Mouse (Mus musculus) heart, postnatal 10 days (tissue): ENCODE measurements at regions not wholly inside any gene's neighbourhood (a gene's known extent, or its start where the extent isn't known, plus 50 kb on each side); places are given as distances from the start of the nearest gene placed in this dataset.

Experiments
- DNase-seq, 2 experiments: peaks; one replicate each; pipeline ENCODE4 v3.0.0; 2021
- intact Hi-C: fragments of 180-260 bp; cut with DNase I; formaldehyde crosslinking; loops from one replicate; pipeline ENCODE4 v1.15.1; 2025

- intact Hi-C loops: no loop called here
These were observed 171.8 kb upstream of the Rnf219 start for GRCm38 (mm10) chr14:104694174-104694803.

DNA sequence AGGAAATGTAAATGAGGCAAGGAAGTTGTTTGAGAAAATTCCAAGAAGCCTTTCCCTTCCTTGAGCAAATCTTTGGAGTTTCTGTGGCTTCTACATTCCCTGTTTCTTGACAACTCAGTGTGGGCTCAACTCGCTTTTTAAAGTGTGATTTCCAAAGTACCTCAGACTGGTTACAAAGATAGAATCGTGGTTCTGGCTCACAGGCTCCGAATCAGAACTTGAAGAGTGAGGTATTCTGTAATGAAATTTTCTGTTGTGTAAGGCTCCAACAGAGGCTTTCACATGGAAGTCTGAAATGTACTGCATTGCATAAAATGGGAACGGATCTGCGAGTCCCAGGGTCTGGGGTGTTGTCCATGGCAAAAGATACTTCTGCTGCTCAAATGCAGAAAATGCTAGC is 170.2 kb upstream of the Rnf219 start:
- intact Hi-C loops: no loop called here
- DNase-seq: no peak

More at GRCm38 (mm10) chr14:104694174-104694803, 171.8 kb upstream of the Rnf219 start:
- DNase-seq: no peak

DNA sequence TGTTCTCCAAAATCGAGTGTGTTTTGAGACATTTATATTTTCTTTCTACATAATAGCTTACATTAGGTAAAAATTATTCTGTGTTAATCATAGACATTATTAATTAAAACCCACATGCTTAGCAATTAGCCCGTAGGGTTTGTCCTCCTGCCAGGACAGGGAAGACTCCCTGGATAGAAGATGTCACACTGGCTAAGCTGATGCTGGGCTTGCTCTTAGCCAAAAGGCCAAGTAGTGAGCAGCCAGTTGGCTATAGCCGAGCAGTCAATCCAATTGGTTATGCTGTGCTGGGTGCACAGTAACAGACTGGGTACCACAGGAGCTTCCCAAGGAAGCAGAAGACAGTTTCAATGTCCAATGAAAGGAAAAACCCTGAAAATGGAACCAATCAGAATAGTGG is 166.0 kb upstream of the Rnf219 start:
- intact Hi-C loops: no loop called here
- DNase-seq: no peak

DNA sequence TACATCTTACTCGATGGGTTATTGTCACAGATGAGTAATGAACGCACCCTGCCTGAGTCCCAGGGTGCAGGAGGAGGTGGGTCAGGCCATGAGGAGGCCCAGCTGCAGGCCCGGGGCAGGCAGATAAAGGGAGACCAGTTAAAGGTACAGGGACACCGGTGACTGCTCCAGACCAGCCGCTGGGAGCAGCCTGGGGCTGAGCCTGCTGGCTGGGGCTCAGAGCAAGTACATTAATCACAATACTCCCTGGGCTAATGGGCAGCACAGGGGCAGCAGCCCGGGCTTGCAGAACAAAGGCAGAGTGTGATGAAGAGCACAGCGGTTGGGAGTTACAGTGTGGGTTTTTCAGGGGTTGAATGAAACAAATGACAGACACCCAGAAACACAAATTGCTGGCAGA is 154.4 kb upstream of the Rnf219 start:
- DNase-seq: no peak
- intact Hi-C loops: no loop called here

DNA sequence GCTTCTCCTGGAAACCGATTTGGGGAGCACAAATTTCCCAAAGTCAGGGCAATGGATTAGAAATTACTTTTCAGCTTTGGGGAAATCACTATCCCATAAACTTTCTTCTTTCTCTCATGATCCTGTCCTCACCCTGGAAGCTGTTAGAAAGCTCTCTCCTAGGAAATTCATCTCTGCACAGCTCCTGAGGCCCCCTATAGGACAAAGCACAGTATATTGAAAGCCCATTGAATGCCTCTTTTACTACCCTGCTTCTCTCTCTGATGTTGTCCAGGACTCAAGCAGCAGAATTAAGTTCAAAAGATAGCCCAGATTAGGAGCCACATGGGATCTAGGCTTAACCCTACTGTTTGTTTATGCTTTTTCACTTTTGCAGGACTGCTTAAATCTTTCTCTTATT is 139.3 kb upstream of the Rnf219 start:
- no peak for DNase-seq

DNA sequence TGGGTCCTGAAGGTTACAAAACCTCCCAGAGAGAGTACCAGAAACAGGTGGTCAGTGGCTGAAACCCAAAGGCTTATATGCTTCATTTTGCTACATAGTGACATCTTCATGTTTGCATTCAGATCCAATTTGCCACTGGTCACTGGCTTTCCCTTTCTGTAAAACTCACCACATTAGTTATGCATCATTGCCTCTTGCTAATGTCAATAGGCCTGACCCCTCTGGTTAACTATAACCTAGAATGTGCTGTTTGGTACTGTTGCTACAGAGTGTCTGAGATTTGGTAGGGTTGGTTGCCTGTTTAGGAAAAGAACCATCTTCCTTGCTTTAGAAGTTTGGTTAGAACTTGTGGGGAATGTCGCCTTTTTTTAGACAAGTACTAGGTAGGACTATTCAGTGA is 136.3 kb upstream of the Rnf219 start:
- intact Hi-C loops: no loop called here
- DNase-seq: no peak

More for the DNA sequence above, 139.3 kb upstream of the Rnf219 start:
- intact Hi-C loops: no loop called here

DNA sequence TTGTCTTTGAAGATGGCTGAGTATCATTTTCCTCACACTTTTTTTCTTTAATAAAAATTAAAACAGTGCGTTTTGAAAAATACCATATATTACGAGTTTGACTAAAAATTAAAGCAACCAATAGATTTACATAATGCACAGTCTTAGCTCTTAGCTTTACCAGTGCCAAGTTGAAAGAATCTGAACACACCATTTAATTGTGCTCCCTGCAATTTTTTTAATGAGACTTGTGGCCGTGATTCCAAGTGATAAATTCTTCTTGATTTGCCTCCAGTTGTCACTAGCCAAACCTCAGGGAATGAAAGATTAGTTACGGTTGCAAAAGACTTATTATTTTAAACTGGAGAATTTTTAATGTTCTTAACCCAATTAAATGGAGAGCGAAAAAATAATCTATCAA is 127.5 kb upstream of the Rnf219 start:
- intact Hi-C loops: no loop called here
- DNase-seq: no peak

DNA sequence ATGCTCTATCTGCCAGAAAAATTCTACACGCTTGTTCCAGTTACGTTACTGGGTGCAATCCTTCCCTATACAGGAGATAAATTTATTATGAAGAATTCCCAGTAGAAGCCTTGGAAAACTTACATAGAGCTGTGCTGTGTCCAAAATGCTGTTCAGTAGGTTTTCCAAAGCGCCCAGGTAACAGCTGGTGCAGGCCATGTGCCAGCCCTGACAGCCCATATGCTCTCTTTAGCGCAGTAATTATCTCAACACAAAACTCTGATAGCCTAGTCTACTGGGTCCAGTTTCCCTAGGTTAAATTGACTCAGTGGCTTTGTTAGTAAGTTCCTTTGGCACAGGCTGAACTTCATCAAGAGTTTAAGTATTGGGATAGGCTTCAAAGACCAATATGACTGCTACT is 122.2 kb upstream of the Rnf219 start:
- intact Hi-C loops: no loop called here
- DNase-seq: no peak

- intact Hi-C loops: no loop called here
These were observed 120.3 kb upstream of the Rnf219 start for GRCm38 (mm10) chr14:104642783-104643182.

DNA sequence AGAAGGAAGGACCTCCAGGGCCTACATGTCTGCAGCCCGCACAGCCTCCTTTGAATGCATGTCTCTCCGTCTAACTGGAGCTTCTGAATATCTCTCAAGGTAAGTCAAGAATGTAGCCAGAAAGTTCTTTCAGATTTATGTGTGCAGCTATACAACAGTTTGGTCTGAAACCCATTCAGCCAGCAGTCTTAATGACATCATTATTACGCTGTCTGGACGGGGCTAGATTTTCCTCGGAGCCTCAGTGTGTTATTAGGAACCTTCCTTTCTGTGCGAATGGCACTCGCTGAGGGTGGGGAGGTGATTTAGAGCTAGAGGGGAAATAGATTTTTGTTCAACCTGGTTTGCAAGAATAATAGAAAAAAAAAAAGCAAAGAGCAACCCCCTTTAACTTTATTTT is 116.9 kb upstream of the Rnf219 start:
- no peak for DNase-seq

More at GRCm38 (mm10) chr14:104642783-104643182, 120.3 kb upstream of the Rnf219 start:
- DNase-seq: no peak

GRCm38 (mm10) chr14:104611467-104611866 is 89.0 kb upstream of the Rnf219 start:
- intact Hi-C loops: loop anchor here (5.0 kb wide), 1 partner anchor 574 kb away; no protein-coding TSS in a partner anchor
- DNase-seq: no peak

More for the DNA sequence above, 116.9 kb upstream of the Rnf219 start:
- intact Hi-C loops: no loop called here

DNA sequence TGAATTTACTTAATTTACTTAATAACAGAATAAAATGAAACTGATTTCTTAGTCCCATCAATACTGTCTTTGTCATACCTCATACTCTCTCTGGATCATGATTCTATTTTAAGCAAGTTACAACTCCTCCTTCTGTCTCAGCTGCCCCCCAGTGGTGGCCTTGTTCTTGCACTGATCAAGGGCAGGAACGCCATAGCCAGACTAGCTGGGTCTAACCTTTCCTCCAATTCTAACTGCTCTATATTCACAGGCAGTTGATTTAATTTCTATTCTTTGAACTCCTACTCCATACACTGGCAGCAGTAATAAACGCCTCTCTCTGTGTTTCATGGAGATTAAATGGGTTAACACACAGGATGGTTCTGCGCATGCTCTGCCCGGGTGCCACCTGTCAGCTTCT is 87.9 kb upstream of the Rnf219 start:
- intact Hi-C loops: loop anchor here (5.0 kb wide), 1 partner anchor 573 kb away; no protein-coding TSS in a partner anchor
- DNase-seq: peak; percentile 46 to 59

DNA sequence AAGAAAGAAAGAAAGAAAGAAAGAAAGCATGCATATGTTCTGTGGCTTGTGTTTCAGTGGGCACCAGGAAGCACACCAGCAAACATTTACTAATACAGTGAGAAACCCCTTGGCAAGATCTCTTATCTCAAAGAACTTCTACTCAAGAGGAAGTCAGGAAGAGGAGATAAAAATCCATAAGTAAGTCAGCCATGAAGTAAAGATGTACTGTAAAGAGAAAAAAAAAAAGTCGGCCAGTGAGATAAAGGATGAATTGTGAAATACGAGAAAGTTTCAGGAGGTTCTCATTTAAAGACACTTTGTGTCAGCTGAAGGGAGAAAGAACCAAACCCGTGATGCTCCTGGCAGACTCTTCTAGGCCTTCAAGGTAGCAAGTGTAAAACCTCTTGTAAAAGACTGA is 72.4 kb upstream of the Rnf219 start:
- DNase-seq: no peak
- intact Hi-C loops: no loop called here
